Mouse (Mus musculus) heart, embryonic 11.5 days (tissue): ENCODE data around the gene Megf8. TPM values are rescaled to one million over a fixed set of nuclear protein-coding genes. Genes with fewer than 3 reads are reported as not detected.

ENCODE experiments used
- polyA plus RNA-seq: library from polyadenylated mRNA; unstranded; fragments of >200 nt; fragmentation: Nextera tagmentation; extraction: Ambion mirVana; gene quantifications from 2 replicates; pipeline ENCODE4 v1.2.1, GENCODE M21; 2014

Gene Megf8
- polyA plus RNA-seq, 1 experiment from 2014 or later, result 6.2 TPM

Other genes starting within 250 kb of the Megf8 start
- 5.7 and 8.1 TPM in 2 replicates for gene Grik5, start 244.8 kb upstream of the Megf8 start, polyA plus RNA-seq
- gene Zfp574, start 244.6 kb upstream of the Megf8 start, polyA plus RNA-seq, result 14.9 and 15.7 TPM in 2 replicates
- 0.68 and 0.83 TPM in 2 replicates for gene Pou2f2, start 137.4 kb upstream of the Megf8 start, polyA plus RNA-seq
- 5.3 and 6.7 TPM in 2 replicates for gene Dedd2, start 96.5 kb upstream of the Megf8 start, polyA plus RNA-seq
- gene Zfp526, start 95.7 kb upstream of the Megf8 start, polyA plus RNA-seq, result 2.3 and 2.7 TPM in 2 replicates
- 10.4 and 11.6 TPM in 2 replicates for gene Gsk3a, start 79.3 kb upstream of the Megf8 start, polyA plus RNA-seq
- 20.5 and 25.0 TPM in 2 replicates for gene Erf, start 66.4 kb upstream of the Megf8 start, polyA plus RNA-seq
- 25.0 and 31.5 TPM in 2 replicates for gene Cic, start 49.5 kb upstream of the Megf8 start, polyA plus RNA-seq
- gene Pafah1b3, start 19.2 kb upstream of the Megf8 start, polyA plus RNA-seq, result 141 and 158 TPM in 2 replicates
- gene Prr19, start 15.8 kb upstream of the Megf8 start, polyA plus RNA-seq, result 0.54 and 0.63 TPM in 2 replicates
- 0.17 and 0.25 TPM in 2 replicates for gene Tmem145, start 11.1 kb upstream of the Megf8 start, polyA plus RNA-seq
- gene Cnfn, start 52.6 kb downstream of the Megf8 start, polyA plus RNA-seq, result not detected in 2 replicates
- 1.6 and 2.1 TPM in 2 replicates for gene Lipe, start 81.5 kb downstream of the Megf8 start, polyA plus RNA-seq
- gene Cxcl17, start 95.7 kb downstream of the Megf8 start, polyA plus RNA-seq, result not detected in 2 replicates
- gene Ceacam1, start 160.4 kb downstream of the Megf8 start, polyA plus RNA-seq, result 1.9 and 2.3 TPM in 2 replicates
- gene Ceacam2, start 222.7 kb downstream of the Megf8 start, polyA plus RNA-seq, result not detected in 2 replicates